Mouse (Mus musculus): ENCODE results near the gene Grhl1. TPM values are rescaled to one million over a fixed set of nuclear protein-coding genes. Genes with fewer than 3 reads are reported as not detected.

The Grhl1 gene
- polyA plus RNA-seq, 1 experiment from 2014 or later = 1.8 TPM

DNA sequence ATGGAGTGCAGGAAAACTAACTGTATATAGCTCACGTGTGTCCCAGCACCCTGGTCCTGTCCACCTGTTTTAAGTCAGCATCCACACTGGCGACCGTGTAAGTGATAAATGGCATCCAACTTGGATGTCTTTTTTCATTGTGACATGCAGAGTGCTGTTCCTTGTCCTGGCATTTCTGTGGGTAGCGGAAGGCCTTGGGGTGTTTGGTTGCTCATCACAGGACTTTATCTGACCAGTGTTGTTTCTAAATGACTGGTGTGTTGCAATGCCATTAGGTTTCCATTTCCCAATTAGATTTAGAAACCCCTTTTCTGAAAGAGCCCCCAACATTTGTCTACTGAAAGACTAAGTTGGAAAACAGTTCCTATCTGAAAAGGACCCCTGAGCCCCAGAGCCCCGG is 90.0 kb downstream of the Grhl1 start:
- H3K27ac ChIP-seq (ENCODE audit: low read depth, low read length) = no peak overlapping the region
- H3K36me3 ChIP-seq (ENCODE audit: control insufficient read depth, insufficient read depth, low read length) = peaks cover 2% of the 10 kb centered on the region; the same call in 1 of the 2 replicates
- ATAC-seq = no peak
- 89% methylated on average over 5 of the region's 5 CpGs for WGBS
- H3K27me3 ChIP-seq (replicated peaks; ENCODE audit: control insufficient read depth, insufficient read depth, low read length) = no peaks in the 10 kb centered on the region
- no peaks in the 10 kb centered on the region for H3K4me1 ChIP-seq (ENCODE audit: control insufficient read depth, insufficient read depth, low read depth, low read length)
- no peak overlapping the region for H3K4me3 ChIP-seq (ENCODE audit: low read length)
- H3K4me2 ChIP-seq (ENCODE audit: low read length) = no peak overlapping the region
- no peaks in the 10 kb centered on the region for H3K9me3 ChIP-seq (ENCODE audit: control insufficient read depth, low read length)
- no peak overlapping the region for H3K9ac ChIP-seq (ENCODE audit: low read depth, low read length)

Other genes with a start within 250 kb of the Grhl1 start
- gene Taf1b, start 73.9 kb upstream of the Grhl1 start, polyA plus RNA-seq (2015; fragmentation: Nextera tagmentation; extraction: Ambion mirVana) = 33.2 and 33.4 TPM in 2 replicates
- gene Klf11, start 79.0 kb downstream of the Grhl1 start, polyA plus RNA-seq (2015; fragmentation: Nextera tagmentation; extraction: Ambion mirVana) = 14.9 and 15.5 TPM in 2 replicates
- 1.5 and 1.6 TPM in 2 replicates for gene Cys1, start 109.5 kb downstream of the Grhl1 start, polyA plus RNA-seq (2015; fragmentation: Nextera tagmentation; extraction: Ambion mirVana)
- 54.2 and 66.2 TPM in 2 replicates for gene Rrm2, start 136.0 kb downstream of the Grhl1 start, polyA plus RNA-seq (2015; fragmentation: Nextera tagmentation; extraction: Ambion mirVana)

Data from hindbrain, embryonic 16.5 days (tissue).